Mouse (Mus musculus): ENCODE measurements around the gene Rbms3.

The Rbms3 gene

DNA sequence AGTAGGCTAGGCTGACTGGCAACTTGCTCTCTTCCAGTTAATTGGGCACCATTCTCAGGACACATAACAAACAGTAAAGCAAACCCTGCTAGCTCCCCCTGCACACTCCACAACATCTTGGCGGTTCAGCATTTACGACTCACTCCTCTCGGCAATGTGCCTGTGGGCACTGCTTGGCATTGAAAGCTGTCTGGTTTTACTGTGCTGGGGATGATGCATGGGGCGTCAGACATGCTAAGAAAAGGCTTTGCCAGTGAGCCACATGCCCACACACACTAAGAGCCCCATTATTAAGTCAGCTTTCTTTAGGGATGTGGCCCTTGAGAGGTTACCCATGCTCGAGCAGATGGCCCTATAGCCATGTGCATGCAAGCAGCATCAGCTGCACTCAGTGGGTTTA, 820.5 kb downstream of the Rbms3 start:
- no peak for DNase-seq

DNA sequence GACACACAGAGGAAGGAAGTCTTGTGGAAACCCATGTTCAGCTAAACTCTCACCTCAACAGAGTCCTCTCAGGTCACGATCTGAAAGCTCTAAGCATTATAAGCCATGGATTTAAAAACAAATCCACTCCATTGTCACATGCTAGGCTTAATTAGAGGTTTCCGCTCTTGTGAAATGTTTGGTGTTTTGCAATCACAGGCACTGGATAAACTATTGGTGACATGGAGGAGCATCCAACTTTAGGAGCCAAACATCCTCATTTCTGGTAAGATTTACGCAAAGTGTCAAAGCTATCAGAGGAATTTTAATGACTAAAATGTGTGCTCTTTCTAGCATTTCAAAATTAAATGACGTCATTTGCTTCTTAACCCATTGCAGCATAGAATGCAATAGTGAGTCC, 821.3 kb downstream of the Rbms3 start:
- no peak for DNase-seq

DNA sequence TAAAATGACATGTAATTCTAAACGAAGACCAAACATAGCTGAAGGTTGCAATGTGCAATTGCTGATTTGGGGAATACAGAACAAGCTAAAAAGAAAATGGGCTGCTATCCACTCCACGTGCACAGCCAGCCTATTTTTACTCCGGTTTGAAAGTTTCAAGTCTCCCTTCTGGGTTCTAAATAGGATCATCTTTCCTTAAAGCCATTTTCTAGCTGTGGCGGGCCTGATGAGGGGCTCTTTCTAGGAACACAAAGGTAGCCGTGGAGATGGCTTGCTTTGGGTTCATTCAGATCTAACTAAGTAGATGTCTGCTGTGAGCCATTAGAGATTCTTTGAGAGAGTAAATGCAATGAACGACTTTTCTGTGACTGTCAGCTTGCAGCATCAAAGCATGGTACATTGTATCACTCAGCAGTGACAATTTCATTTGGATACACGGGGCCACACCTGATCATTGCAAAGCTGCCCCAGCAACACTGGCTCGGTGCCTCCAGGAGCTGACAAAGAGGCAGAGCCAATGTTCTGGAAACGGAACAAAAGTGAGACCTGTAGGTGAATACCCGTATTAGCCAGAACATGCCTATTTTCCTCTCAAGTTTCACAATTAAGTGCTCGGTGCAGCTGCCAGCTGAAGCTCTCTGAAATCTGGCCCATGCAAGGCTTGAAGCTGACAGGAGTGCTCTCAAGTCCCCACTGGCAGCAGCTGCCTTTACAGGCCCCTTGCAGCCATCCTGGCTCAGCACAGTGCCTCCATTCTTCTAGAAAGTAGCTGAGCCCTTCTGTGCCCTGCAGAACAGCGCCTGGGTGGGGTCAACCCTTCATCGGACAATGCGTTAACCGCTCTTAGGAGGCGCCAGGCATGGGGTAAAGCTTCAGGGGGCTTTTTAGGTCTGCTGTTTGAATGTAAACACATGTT, 822.3 kb downstream of the Rbms3 start:
- no peak for DNase-seq

- no peak for DNase-seq
Observed at GRCm38 (mm10) chr9:116803292-116803731, 826.4 kb downstream of the Rbms3 start.

DNA sequence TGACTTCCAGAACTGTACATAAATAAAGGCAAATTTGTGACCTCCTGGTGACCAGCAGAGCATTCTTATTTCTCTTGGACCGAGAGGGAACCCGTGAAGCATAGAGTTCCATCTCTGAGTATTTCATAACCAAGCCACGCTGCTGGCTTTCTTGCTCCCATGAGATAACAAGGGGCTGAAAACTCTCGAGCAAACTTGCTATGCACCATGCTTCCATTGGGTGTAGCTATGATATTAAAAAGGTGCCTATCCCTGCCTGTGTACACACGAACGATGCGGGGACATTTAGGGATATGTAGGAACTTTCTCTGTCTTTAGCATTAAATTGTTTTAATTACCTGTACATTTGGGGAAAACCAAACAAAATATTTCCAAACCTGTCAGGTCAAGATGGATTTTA, 827.1 kb downstream of the Rbms3 start:
- DNase-seq = no peak

- no peak for DNase-seq
Observed at GRCm38 (mm10) chr9:116795240-116795955, 834.3 kb downstream of the Rbms3 start.

DNA sequence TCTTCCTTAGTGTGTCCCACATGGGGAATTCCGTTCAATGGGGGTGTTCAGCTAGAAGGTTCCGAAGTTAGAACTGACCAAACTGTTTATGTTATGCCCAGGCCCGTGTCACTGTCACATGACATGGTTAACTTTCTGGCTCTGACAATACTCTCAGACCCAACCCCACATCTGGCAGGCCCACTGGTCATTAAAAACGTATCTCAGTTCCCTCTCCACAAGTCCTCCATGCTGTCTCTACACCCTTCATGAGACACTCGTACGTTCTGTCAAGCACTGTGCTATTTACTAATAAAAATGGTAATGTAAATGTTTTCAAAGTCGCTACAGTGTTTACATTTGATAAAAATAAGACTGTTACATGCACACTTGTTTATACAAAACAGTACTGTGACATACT, 837.9 kb downstream of the Rbms3 start:
- no peak for DNase-seq

- no peak for DNase-seq
Observed at GRCm38 (mm10) chr9:116786136-116787046, 843.3 kb downstream of the Rbms3 start.

DNA sequence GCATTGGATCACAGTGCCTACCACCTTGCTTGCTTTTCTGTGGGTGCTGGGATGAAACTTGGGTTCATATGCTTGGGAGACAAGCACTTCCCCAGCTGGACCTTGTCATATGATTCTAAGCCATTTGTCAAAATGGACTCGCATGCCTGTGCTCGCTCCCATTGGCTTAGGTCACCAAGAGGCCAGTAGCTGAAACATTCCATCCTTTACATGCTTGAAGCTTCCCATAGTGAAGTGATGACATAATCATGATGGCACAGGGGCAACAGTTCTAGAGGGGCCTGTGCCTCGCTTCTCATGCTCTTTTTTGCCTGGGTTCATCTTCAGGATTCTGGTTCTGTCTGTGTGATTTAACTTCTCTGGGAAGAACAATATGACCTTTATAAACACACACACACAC, 857.9 kb downstream of the Rbms3 start:
- no peak for DNase-seq

GRCm38 (mm10) chr9:116769358-116770054, 860.2 kb downstream of the Rbms3 start:
- DNase-seq = no peak

- DNase-seq = no peak
Observed at GRCm38 (mm10) chr9:116762395-116763025, 867.2 kb downstream of the Rbms3 start.

- DNase-seq = no peak
Observed at GRCm38 (mm10) chr9:116748857-116749584, 880.7 kb downstream of the Rbms3 start.

GRCm38 (mm10) chr9:116748346-116748745, 881.4 kb downstream of the Rbms3 start:
- DNase-seq = no peak

DNA sequence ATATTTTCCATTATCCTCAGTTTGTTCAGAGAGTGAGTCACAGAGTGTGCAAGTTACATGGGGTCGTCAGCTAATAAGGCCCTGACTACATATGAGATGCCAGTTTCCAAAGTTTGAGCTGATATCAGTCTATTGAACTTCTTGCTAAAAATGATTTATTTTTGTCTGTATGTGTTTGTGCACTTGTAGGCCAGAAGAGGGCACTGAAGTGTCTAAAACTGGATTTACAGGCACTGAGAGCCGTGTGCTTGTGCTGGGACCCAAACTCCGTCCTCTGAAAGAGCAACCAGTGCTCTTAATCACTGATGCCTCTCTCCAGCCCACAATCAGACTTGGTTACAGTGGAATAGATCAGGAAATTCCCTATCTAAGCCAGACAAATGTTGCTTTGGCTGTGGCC, 882.8 kb downstream of the Rbms3 start:
- no peak for DNase-seq

DNA sequence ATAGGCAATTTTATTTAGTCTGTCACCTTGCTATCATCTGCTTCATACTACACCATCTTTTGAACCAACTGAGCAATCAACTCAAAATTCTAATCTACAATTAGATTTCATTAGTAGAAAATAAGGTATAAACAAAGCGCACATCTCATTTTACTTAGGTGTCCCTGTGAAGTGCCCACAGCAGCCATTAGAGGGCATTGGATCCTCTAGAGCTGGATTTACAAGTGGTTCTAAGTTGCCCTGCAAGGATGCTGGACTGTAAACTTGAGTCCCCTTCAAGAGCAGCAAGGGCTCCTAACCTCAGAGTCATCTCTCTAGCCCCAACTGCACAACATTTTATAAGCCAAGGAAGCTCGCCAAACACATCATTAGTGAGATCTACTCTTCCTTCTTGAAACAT, 891.9 kb downstream of the Rbms3 start:
- no peak for DNase-seq

GRCm38 (mm10) chr9:116729172-116729571, 900.5 kb downstream of the Rbms3 start:
- no peak for DNase-seq

GRCm38 (mm10) chr9:116728655-116729054, 901.1 kb downstream of the Rbms3 start:
- no peak for DNase-seq

DNA sequence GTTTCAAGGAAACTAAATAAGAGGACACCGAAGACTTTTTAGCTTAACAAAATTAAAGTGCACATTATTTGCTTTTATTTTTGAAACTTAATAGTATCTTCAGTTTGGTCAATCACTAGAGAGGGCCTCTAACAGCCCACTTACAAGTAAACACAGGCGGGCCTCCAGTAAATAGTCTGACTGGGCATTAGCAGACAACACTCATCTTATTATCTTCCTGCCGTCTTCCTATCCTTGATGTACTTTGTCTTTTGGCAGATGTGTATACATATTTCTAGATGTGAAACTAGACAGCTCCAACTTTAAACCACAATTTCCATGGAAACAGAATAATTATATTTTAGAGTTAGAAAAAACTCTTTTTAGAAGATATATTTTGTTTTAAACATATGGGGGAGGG, 901.6 kb downstream of the Rbms3 start:
- no peak for DNase-seq

- DNase-seq = no peak
Observed at GRCm38 (mm10) chr9:116724581-116724980, 905.1 kb downstream of the Rbms3 start.

GRCm38 (mm10) chr9:116703119-116703518, 926.6 kb downstream of the Rbms3 start:
- DNase-seq = no peak

GRCm38 (mm10) chr9:116702611-116703010, 927.1 kb downstream of the Rbms3 start:
- DNase-seq = no peak
